Mouse (Mus musculus) testis, postnatal 10 days (tissue): ENCODE measurements around the gene Sfxn3.

ENCODE experiments used
- DNase-seq: peaks from one replicate; pipeline ENCODE4 v3.0.0; 2021; ENCODE audit warnings: low spot score

Sfxn3 gene

DNA sequence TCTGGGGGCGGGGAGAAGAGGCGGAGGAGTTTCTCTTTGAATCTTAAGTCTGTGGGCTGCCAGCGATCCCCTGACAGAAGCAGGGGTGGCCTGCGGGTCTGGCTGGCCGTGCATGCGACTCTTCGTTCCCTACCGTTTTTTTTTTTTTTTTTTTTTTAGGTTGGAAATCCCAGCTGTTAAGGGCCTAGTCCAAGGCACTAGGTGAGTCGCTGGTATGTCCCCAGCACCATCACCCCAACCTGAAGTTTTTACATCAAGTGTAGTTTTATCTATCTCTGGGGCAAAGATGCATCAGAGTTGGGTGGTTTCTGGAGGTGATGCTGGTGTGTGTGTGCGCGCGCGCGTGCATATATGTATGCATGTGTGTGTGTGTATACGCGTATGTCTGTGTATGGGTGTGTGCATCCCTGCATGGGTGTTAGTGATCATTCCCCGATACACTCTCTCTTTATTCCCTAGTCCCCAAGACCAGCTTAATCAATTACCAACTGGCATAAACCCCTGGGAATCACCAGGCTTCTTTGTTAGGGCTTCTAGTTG is 28.8 kb downstream of the Sfxn3 start:
- DNase-seq, result peak; percentile 41

- peak; percentile 87 for DNase-seq
Observed at GRCm38 (mm10) chr19:45076586-45077510, 29.5 kb downstream of the Sfxn3 start.

- peak; percentile 46 for DNase-seq
Observed at GRCm38 (mm10) chr19:45077742-45078645, 30.7 kb downstream of the Sfxn3 start.

GRCm38 (mm10) chr19:45078971-45079764 is 31.9 kb downstream of the Sfxn3 start:
- DNase-seq, result peak; percentile 40

- DNase-seq, result peak; percentile 90
Observed at GRCm38 (mm10) chr19:45079769-45080515, 32.6 kb downstream of the Sfxn3 start.

DNA sequence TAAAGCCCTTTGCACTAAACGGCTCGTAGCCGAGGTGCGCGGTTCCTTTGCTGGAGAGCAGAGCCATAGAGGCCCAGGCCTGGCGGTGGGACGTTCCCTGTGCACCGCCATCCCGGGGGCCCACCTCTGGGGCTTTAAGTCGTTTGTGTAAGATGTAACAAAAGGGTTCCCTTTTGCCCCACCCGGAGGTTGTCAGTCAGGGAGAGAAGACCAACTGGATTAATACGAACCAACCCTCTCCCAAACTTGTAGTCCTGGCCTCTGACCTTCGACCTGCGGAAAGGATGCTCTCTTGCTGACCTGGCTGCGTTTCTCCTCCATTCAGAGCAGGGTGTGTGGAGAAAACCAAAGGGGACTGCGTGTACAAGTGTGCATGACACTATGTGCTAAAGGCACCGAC is 33.4 kb downstream of the Sfxn3 start:
- no peak for DNase-seq

DNA sequence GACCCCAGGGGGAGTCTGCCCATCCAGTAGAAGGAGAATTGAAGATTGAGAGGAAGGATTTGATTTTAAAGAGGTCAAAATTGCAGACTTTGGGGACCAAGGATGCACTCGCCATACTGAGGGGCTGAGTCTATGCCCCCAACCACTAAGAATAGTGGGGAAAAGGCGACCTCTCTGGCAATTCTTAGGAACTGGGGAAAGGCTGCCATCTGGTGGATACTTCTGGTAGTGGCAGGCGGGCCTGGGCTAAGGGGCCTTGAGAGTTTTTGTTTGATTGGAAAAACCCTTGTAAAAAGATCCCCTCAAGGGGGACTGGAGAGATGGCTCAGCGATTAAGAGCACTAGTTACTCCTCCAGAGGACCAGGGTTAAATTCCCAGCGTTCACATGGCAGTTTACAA is 34.0 kb downstream of the Sfxn3 start:
- DNase-seq, result peak; percentile 90

- peak; percentile 78 for DNase-seq
Observed at GRCm38 (mm10) chr19:45081841-45082550, 34.7 kb downstream of the Sfxn3 start.

DNA sequence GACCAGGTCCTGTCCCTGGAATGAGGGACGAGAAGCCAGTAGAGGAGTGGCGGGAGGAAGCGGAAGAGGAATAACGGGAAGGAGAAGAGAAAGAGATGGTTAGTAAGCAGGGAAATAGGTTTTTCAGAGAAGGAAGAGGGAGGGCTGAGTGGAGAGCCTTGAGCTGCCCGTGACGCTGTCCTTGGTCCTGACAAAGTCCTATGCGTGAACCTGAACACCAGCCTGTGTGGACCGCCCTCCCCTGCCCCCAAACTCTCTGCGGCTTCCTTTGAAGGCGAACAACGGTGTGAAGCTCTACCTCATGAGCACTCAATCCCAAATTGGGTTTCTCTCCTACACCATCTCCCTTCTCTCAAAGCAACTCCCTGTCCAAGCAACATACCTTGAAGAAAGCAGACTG is 50.6 kb downstream of the Sfxn3 start:
- peak; percentile 81 for DNase-seq

DNA sequence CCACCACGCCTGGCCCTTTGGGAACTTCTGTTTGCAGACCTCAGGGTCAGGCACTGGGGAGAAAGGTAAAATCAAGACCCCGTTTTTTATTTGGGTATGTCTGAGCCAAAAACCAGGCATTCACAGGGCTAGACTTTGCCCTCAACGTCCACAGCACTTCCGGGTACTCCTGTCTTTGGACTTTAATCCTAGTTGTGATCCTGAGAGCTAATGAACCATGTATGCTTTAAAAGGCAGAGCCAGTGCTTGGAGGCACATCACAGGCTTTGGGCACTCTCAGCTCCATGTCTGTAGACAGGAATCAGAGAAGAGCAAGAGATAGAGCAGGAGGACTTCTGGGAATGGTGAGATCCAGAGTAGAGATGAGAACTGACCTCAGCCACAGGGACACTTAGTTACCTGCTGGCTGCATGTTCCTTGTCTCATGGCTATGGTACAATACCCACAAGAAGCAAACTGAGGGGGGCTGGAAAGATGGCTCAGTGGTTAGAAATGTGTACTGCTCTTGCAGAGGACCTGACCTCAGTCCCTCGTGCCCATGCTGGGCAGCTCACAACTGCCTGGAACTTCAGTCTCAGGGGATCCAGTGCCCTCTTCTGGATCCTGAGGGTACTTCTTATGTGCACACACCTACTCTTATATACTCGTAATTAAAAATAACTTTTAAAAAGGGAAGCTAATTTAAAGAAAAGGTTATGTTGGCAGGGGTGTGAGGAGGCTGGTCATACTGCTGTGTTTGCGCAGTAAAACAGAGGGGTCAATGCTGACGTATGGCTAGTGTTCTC is 53.4 kb downstream of the Sfxn3 start:
- DNase-seq, result no peak

DNA sequence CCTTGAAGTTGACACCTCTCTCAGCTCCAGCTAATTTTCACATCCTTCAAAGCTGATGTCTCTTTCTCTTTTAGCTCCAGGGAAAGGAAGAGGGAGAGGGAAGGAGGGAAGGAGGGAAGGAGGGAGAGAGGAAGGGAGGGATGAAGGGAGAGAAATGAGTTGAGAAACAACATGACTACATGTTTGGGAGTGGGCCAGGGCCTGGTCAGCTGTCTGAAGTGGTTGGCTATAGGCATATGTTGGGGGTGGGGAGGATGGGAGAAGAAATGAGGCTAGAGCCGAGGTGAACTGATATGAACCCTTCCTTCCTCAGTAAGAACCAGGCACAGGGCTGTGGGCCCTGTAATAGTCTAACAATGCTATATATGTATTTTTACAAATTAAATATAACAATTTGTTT is 58.3 kb downstream of the Sfxn3 start:
- DNase-seq, result no peak
